Mouse (Mus musculus) heart, embryonic 16.5 days (tissue): Measurements from ENCODE around the gene Fam192a. TPM values are rescaled to one million over a fixed set of nuclear protein-coding genes. Genes with fewer than 3 reads are reported as not detected.

ENCODE experiments used
- ATAC-seq: fragments of 200-750 bp; cut with Nextera tagmentation; replicated peaks from 2 replicates; pipeline ENCODE4 v1.8.0; 2017; ENCODE audit warnings: moderate number of reproducible peaks; ENCODE audit not compliant: insufficient read depth, low FRiP score; ENCODE audit errors: extremely low read depth
- H3K27ac ChIP-seq: fragments of 300-500 bp; sonication (generic); 2 replicates; pipeline ENCODE4 v1.5.1; 2014; ENCODE audit warnings: mild to moderate bottlenecking, low read length, control low read depth, moderate library complexity
- H3K27me3 ChIP-seq: fragments of 300-500 bp; sonication (generic); 2 replicates; pipeline ENCODE4 v1.6.1; 2014; ENCODE audit warnings: low read length, mixed read lengths; ENCODE audit not compliant: control insufficient read depth, insufficient read depth
- H3K36me3 ChIP-seq: fragments of 300-500 bp; sonication (generic); 2 replicates; pipeline ENCODE4 v1.6.1; 2014; ENCODE audit not compliant: control insufficient read depth, insufficient read depth
- H3K4me1 ChIP-seq: fragments of 300-500 bp; sonication (generic); 2 replicates; pipeline ENCODE4 v1.6.1; 2014; ENCODE audit warnings: low read length, mixed read lengths; ENCODE audit not compliant: control insufficient read depth, insufficient read depth
- H3K4me2 ChIP-seq: fragments of 300-500 bp; sonication (generic); 2 replicates; pipeline ENCODE4 v1.6.1; 2014; ENCODE audit warnings: low read depth, mild to moderate bottlenecking, control low read depth, low read length
- H3K4me3 ChIP-seq: fragments of 300-500 bp; sonication (generic); 2 replicates; pipeline ENCODE4 v1.5.1; 2014; ENCODE audit warnings: mild to moderate bottlenecking, control low read depth, low read length
- H3K9ac ChIP-seq: fragments of 300-500 bp; sonication (generic); 2 replicates; pipeline ENCODE4 v1.6.1; 2014; ENCODE audit warnings: low read length, control low read depth
- H3K9me3 ChIP-seq: fragments of 300-500 bp; sonication (generic); replicated peaks from 2 replicates; pipeline ENCODE4 v1.6.1; 2016; ENCODE audit warnings: low read length; ENCODE audit not compliant: control insufficient read depth
- WGBS: fragments of 180-500 bp; shearing (Covaris S2); extraction: QIAGEN DNeasy Blood & Tissue Kit; methylation state at CpG from one replicate; pipeline ENCODE4 v1.1.7; 2014; 5-methylcytosine and 5-hydroxymethylcytosine counted together
- polyA plus RNA-seq: library from polyadenylated mRNA; unstranded; fragments of >200 nt; fragmentation: Nextera tagmentation; extraction: Ambion mirVana; gene quantifications from 2 replicates; pipeline ENCODE4 v1.2.1, GENCODE M21; 2015

Gene Fam192a
- polyA plus RNA-seq, 1 experiment from 2014 or later = 42.1 TPM

- Histone ChIP-seq H3K9ac (no peak overlapping the region), H3K4me1 (no peaks in the 10 kb centered on the region), H3K36me3 (no peaks in the 10 kb centered on the region), H3K4me3 (no peak overlapping the region), H3K4me2 (no peak overlapping the region), H3K27ac (no peak overlapping the region), H3K27me3 (no peaks in the 10 kb centered on the region), H3K9me3 (no peaks in the 10 kb centered on the region)
- no peak for ATAC-seq
- WGBS = 57% methylated on average over 8 of the region's 8 CpGs
Measured at GRCm38 (mm10) chr8:94543981-94544380, 57.8 kb downstream of the Fam192a start.

- no peaks in the 10 kb centered on the region for H3K9me3 ChIP-seq
- H3K27me3 ChIP-seq = 0 out of 2 replicates have a peak, but pooled peaks cover 4% of the 10 kb centered on the region
- no peaks in the 10 kb centered on the region for H3K36me3 ChIP-seq
- H3K4me2 ChIP-seq = no peak overlapping the region
- no peak overlapping the region for H3K27ac ChIP-seq
- no peak overlapping the region for H3K9ac ChIP-seq
- no peak overlapping the region for H3K4me3 ChIP-seq
- WGBS = 61% methylated on average over 18 of the region's 18 CpGs
- H3K4me1 ChIP-seq = no peaks in the 10 kb centered on the region
- ATAC-seq = 0 out of 2 replicates have a peak, but pooled peaks have one; percentile 32
Measured at GRCm38 (mm10) chr8:94540889-94541795, 60.7 kb downstream of the Fam192a start.

GRCm38 (mm10) chr8:94540025-94540424 is 61.8 kb downstream of the Fam192a start:
- Histone ChIP-seq H3K27ac (no peak overlapping the region), H3K4me3 (no peak overlapping the region), H3K9me3 (no peaks in the 10 kb centered on the region), H3K4me2 (no peak overlapping the region), H3K4me1 (no peaks in the 10 kb centered on the region), H3K36me3 (no peaks in the 10 kb centered on the region), H3K27me3 (peaks cover 8% of the 10 kb centered on the region; the same call in 1 of the 2 replicates), H3K9ac (no peak overlapping the region)
- ATAC-seq = no peak
- WGBS = 82% methylated on average over 2 of the region's 2 CpGs

GRCm38 (mm10) chr8:94537456-94537855 is 64.3 kb downstream of the Fam192a start:
- H3K27ac ChIP-seq = no peak overlapping the region
- H3K4me3 ChIP-seq = no peak overlapping the region
- no peaks in the 10 kb centered on the region for H3K9me3 ChIP-seq
- no peak overlapping the region for H3K9ac ChIP-seq
- ATAC-seq = no peak
- H3K27me3 ChIP-seq = peaks cover 21% of the 10 kb centered on the region; the same call in 1 of the 2 replicates
- peaks cover 5% of the 10 kb centered on the region; the same call in 1 of the 2 replicates for H3K4me1 ChIP-seq
- WGBS = 65% methylated on average over 2 of the region's 2 CpGs
- H3K4me2 ChIP-seq = no peak overlapping the region
- H3K36me3 ChIP-seq = no peaks in the 10 kb centered on the region

- ATAC-seq = no peak
- Histone ChIP-seq H3K27me3 (peaks cover 28% of the 10 kb centered on the region), H3K9me3 (no peaks in the 10 kb centered on the region), H3K4me1 (peaks cover 5% of the 10 kb centered on the region; the same call in 1 of the 2 replicates), H3K4me2 (no peak overlapping the region), H3K36me3 (no peaks in the 10 kb centered on the region), H3K4me3 (no peak overlapping the region), H3K27ac (no peak overlapping the region), H3K9ac (no peak overlapping the region)
- WGBS = 75% methylated on average over 7 of the region's 7 CpGs
Measured at GRCm38 (mm10) chr8:94535631-94536030, 66.2 kb downstream of the Fam192a start.

GRCm38 (mm10) chr8:94534612-94535011 is 67.2 kb downstream of the Fam192a start:
- ATAC-seq = no peak
- Histone ChIP-seq H3K9me3 (no peaks in the 10 kb centered on the region), H3K4me1 (peaks cover 5% of the 10 kb centered on the region; the same call in 1 of the 2 replicates), H3K27ac (no peak overlapping the region), H3K4me3 (no peak overlapping the region), H3K9ac (no peak overlapping the region), H3K36me3 (no peaks in the 10 kb centered on the region), H3K27me3 (peaks cover 28% of the 10 kb centered on the region), H3K4me2 (no peak overlapping the region)
- 33% methylated on average over 4 of the region's 4 CpGs for WGBS

GRCm38 (mm10) chr8:94532873-94533671 is 68.7 kb downstream of the Fam192a start, which contains the start of gene Cpne2:
Gene Cpne2 (plus strand): TSS chr8:94532990.
- no peaks in the 10 kb centered on the region for H3K36me3 ChIP-seq
- peak within 1 kb of the TSS; percentile 98 for H3K4me2 ChIP-seq
- H3K27me3 ChIP-seq = peaks cover 28% of the 10 kb centered on the region
- peak; percentile 86 for ATAC-seq
- H3K9me3 ChIP-seq = no peaks in the 10 kb centered on the region
- peak within 1 kb of the TSS; percentile 70 for H3K9ac ChIP-seq
- WGBS = under 1% methylated on average over 68 of the region's 81 CpGs
- H3K4me1 ChIP-seq = peaks cover 5% of the 10 kb centered on the region; the same call in 1 of the 2 replicates
- no peak within 1 kb of the TSS for H3K27ac ChIP-seq
- H3K4me3 ChIP-seq = peak within 1 kb of the TSS; percentile 66

GRCm38 (mm10) chr8:94532525-94532872 is 69.3 kb downstream of the Fam192a start:
- H3K9me3 ChIP-seq = no peaks in the 10 kb centered on the region
- WGBS = under 1% methylated on average over 29 of the region's 34 CpGs
- peaks cover 28% of the 10 kb centered on the region for H3K27me3 ChIP-seq
- peak overlapping the region; percentile 70 for H3K9ac ChIP-seq
- peak overlapping the region; percentile 98 for H3K4me2 ChIP-seq
- H3K4me1 ChIP-seq = peaks cover 5% of the 10 kb centered on the region; the same call in 1 of the 2 replicates
- H3K36me3 ChIP-seq = no peaks in the 10 kb centered on the region
- H3K27ac ChIP-seq = no peak overlapping the region
- peak overlapping the region; percentile 66 for H3K4me3 ChIP-seq
- no peak for ATAC-seq
